Mouse (Mus musculus): ENCODE data around the gene Baiap2l2.

DNA sequence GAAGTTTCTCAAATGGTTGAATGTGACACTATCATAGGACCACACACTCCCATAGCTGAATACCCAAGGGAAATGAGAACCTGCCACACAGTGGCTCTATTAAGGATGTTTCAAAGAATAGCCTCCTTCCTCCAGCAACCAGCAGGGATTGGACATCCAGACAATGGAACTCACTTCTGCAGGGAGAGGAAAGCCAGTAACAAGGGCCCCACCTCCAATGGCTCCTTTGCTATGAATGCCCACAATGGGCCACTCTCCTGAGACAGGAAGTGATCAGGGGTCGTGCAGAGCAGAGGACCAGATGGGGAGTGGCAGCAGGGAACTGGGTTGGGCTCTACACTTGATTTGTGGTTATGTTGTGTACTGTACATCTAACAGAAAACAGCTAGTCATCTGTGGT lies 16.8 kb downstream of the Baiap2l2 start:
- TF ChIP-seq CTCF (IDR thresholded peaks at IDR 0.05; ENCODE audit: extremely low read depth, insufficient read depth, insufficient read length, insufficient replicate concordance) (no peak), POLR2A (IDR thresholded peaks at IDR 0.05; ENCODE audit: low read depth, low read length) (no peak)
